Mouse (Mus musculus): Measurements from ENCODE around the gene Alk.

The Alk gene

GRCm38 (mm10) chr17:72604610-72604980 lies at the start of gene Alk:
TSS of gene Alk (minus strand) at chr17:72604627.
- peak; percentile 81 for DNase-seq

GRCm38 (mm10) chr17:72652801-72653200 lies 48.4 kb upstream of the Alk start:
- DNase-seq, result no peak

- peak; percentile 40 for DNase-seq
These were observed 44.3 kb upstream of the Alk start for GRCm38 (mm10) chr17:72648607-72649217.

- no peak for DNase-seq
These were observed 41.7 kb upstream of the Alk start for GRCm38 (mm10) chr17:72646167-72646566.

DNA sequence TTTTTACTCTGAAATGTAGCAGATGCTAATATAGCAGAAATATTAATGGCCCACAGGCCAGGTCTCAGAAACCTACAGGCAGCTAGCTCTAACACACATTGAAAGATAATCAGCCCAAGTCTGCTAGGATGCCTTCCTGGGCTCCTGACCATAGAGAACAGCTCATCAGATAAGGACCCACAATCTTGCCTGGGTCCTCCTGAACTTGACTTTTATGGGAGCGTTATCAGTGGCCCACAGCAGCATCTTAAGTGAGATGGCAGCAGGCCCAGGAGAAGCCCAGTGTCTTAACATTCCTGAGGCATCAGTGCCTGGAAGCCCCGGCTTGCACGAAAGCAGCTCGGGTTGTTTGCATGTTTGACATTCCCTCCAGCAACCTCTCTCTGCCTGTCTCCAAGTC lies 35.7 kb upstream of the Alk start:
- no peak for DNase-seq

GRCm38 (mm10) chr17:72639400-72639799 lies 35.0 kb upstream of the Alk start:
- DNase-seq, result no peak

GRCm38 (mm10) chr17:72606251-72606650 lies 1.8 kb upstream of the Alk start:
- peak; percentile 90 for DNase-seq

DNA sequence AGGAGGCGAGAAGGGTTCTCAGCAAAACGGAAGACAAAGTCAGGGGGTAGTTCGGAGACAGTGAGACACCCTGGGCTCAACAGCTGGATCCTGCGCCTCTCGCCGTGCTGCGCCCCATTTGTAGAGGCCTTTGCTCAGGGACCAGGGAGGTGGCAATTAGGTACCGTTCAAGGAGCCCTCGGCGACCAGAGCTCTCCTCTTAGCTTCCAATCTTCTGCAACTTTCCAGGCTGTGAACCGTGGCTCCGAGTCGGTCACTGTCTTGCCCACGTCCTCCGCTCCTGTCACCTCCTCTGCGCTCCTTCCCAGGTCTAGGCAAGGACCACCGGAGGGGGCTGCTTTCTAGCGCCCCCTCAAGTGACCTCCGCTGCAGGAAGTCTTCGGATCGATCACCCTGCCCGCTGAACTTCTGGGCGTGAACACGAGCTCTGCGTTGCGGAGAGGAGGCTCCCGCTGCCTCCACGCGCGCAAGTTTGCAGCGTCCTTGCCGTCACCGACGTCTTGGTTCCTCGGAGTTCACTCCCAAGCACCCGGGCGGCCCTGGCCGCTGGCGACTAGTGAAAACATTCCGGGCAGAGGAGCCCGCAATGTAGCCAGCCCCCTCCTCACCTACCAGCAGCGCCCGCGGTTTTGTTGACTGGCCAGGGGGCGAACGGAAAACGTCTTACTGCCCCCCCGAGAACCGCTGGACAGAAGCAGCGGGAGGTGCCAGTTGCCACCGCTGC lies 379 bp downstream of the Alk start:
- no peak for DNase-seq

DNA sequence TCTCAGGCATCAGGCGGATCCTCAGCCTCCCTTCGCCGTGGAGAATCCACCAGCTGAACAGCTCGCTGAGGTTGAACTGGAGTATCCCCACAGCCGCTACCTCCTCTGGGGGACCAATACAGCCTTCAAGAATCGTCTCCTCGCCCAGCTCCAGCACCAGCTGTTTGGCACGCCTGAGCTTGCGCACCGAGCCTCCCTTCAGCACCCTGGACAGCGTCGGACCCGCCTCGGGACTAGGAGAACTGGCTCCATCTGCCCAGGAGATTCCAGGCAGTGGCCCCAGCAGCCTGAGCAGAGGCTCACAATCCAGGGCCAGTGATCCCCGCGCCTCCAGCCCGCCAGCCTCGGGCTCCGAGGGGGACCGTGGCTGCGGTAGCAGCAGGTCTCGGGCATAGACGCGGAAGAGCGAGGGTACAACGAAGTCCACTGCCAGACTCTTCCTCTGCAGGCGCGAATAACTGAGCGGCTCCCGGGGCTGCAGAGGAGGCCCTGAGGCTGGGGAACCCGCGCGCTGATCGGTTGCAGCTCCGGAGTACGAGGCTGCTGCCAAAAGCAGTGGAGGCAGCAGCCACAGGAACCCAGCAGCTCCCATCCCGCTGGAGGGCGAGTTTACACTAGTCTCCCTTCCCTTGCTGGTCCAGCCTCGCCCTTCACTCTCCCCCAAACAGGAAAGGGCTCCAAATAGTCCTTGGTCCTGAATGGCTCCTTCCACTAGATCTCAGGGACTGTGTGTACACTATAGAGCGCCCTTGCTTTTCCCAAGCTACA lies 1.1 kb downstream of the Alk start:
- peak; percentile 70 for DNase-seq

DNA sequence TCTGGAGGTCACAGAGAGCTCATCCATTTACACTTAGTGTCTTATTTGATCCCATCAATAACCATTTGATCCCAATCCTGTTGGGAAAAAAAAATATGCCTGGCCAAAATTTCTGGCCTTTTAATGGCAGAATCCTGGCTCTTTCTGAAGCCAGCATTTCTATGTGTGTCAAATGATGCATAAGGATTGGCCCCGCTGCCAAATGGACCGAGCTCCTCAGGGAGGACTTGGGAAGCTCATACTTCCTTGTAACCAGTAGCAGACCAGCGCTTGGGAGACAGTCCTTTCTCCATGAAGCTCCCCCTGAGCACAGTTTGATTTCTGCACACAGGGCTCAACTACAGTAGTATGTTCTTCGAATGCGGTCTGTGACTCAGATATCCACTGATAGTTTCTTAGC lies 3.6 kb downstream of the Alk start:
- no peak for DNase-seq

- peak; percentile 6 for DNase-seq
These were observed 16.8 kb downstream of the Alk start for GRCm38 (mm10) chr17:72587671-72588070.

GRCm38 (mm10) chr17:72580142-72580541 lies 24.3 kb downstream of the Alk start:
- no peak for DNase-seq

- DNase-seq, result no peak
These were observed 25.1 kb downstream of the Alk start for GRCm38 (mm10) chr17:72579321-72579720.

- no peak for DNase-seq
These were observed 33.0 kb downstream of the Alk start for GRCm38 (mm10) chr17:72571379-72571778.

DNA sequence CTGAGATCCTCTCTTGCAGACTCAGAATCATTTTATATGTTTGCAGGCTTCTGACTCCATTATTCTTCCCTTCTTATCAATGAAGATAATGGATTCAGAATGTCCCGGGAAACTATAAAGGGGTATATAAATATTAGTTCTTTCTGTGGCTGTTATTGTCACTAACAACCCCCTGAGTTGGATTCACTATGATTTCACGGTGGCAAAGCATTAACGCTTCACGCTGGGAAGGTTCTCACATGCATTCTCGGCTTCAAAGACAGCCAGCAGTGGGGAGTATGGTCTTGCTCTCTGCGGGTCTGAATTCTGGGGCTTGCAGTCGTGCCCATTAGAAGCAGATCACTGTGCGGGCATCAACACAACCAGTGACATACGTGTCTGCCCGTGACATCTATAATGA lies 34.9 kb downstream of the Alk start:
- no peak for DNase-seq

- no peak for DNase-seq
These were observed 41.0 kb downstream of the Alk start for GRCm38 (mm10) chr17:72563423-72563822.

GRCm38 (mm10) chr17:72561471-72561870 lies 43.0 kb downstream of the Alk start:
- DNase-seq, result no peak

- no peak for DNase-seq
These were observed 43.7 kb downstream of the Alk start for GRCm38 (mm10) chr17:72560771-72561170.

- no peak for DNase-seq
These were observed 47.2 kb downstream of the Alk start for GRCm38 (mm10) chr17:72557029-72557735.

GRCm38 (mm10) chr17:72546274-72546673 lies 58.2 kb downstream of the Alk start:
- no peak for DNase-seq

- DNase-seq, result no peak
These were observed 69.1 kb downstream of the Alk start for GRCm38 (mm10) chr17:72535304-72535703.

DNA sequence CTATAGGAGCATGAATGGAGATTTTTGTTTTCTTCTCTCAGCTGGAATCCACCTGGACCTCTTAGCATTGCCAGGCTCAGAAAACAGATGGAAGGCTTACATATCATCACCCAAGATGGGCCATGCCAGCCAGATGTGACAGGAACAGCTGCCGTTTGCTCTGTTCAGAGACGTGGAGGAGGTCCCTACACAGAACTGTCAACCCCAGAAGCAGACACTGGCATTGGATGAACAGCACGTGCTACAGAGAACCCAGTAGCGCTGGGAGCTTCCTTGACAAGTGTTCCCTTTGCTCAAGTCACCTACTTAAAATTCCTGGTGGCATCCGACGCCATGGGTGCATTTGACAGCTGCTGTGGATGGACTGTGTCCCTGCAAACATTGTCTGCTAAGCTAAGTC lies 72.2 kb downstream of the Alk start:
- no peak for DNase-seq

- DNase-seq, result no peak
These were observed 75.9 kb downstream of the Alk start for GRCm38 (mm10) chr17:72528481-72528880.
